Mouse (Mus musculus): ENCODE measurements around the gene Ptpn13. TPM values are rescaled to one million over a fixed set of nuclear protein-coding genes. Genes with fewer than 3 reads are reported as not detected.

The Ptpn13 gene
- polyA plus RNA-seq, 1 experiment from 2014 or later: 4.1 TPM

- H3K36me3 ChIP-seq (ENCODE audit: control insufficient read depth, insufficient read depth): no peaks in the 10 kb centered on the region
- no peak for ATAC-seq
- H3K9ac ChIP-seq (replicated peaks; ENCODE audit: low read depth, low read length): no peak overlapping the region
- H3K4me2 ChIP-seq (ENCODE audit: low read length): no peak overlapping the region
- WGBS: 66% methylated on average over 3 of the region's 3 CpGs
- H3K4me1 ChIP-seq (replicated peaks; ENCODE audit: control insufficient read depth, insufficient read depth, low read length): peaks cover 6% of the 10 kb centered on the region
- no peaks in the 10 kb centered on the region for H3K27me3 ChIP-seq (replicated peaks; ENCODE audit: control insufficient read depth, insufficient read depth, low read length)
- H3K9me3 ChIP-seq (ENCODE audit: control insufficient read depth, low read length): no peaks in the 10 kb centered on the region
- no peak overlapping the region for H3K27ac ChIP-seq (ENCODE audit: low read length)
- H3K4me3 ChIP-seq (replicated peaks; ENCODE audit: low read length): no peak overlapping the region
Observed at GRCm38 (mm10) chr5:103431479-103431878, 6.5 kb downstream of the Ptpn13 start.

GRCm38 (mm10) chr5:103436039-103436944, 11.3 kb downstream of the Ptpn13 start:
- no peak for ATAC-seq
- Histone ChIP-seq H3K4me1 (replicated peaks; ENCODE audit: control insufficient read depth, insufficient read depth, low read length) (peaks cover 6% of the 10 kb centered on the region; the same call in 1 of the 2 replicates), H3K9me3 (ENCODE audit: control insufficient read depth, low read length) (no peaks in the 10 kb centered on the region), H3K27me3 (replicated peaks; ENCODE audit: control insufficient read depth, insufficient read depth, low read length) (no peaks in the 10 kb centered on the region), H3K27ac (ENCODE audit: low read length) (no peak overlapping the region), H3K4me2 (ENCODE audit: low read length) (peak overlapping the region; percentile 36), H3K4me3 (replicated peaks; ENCODE audit: low read length) (peak overlapping the region; percentile 11; the same call in 1 of the 2 replicates), H3K36me3 (ENCODE audit: control insufficient read depth, insufficient read depth) (no peaks in the 10 kb centered on the region), H3K9ac (replicated peaks; ENCODE audit: low read depth, low read length) (peak overlapping the region; percentile 18; the same call in 1 of the 2 replicates)
- 14% methylated on average over 19 of the region's 19 CpGs for WGBS

- 64% methylated on average over 3 of the region's 3 CpGs for WGBS
- no peak overlapping the region for H3K27ac ChIP-seq (ENCODE audit: low read length)
- peaks cover 6% of the 10 kb centered on the region; the same call in 1 of the 2 replicates for H3K4me1 ChIP-seq (replicated peaks; ENCODE audit: control insufficient read depth, insufficient read depth, low read length)
- no peak for ATAC-seq
- no peak overlapping the region for H3K4me2 ChIP-seq (ENCODE audit: low read length)
- no peak overlapping the region for H3K9ac ChIP-seq (replicated peaks; ENCODE audit: low read depth, low read length)
- no peaks in the 10 kb centered on the region for H3K9me3 ChIP-seq (ENCODE audit: control insufficient read depth, low read length)
- H3K36me3 ChIP-seq (ENCODE audit: control insufficient read depth, insufficient read depth): no peaks in the 10 kb centered on the region
- no peak overlapping the region for H3K4me3 ChIP-seq (replicated peaks; ENCODE audit: low read length)
- no peaks in the 10 kb centered on the region for H3K27me3 ChIP-seq (replicated peaks; ENCODE audit: control insufficient read depth, insufficient read depth, low read length)
Observed at GRCm38 (mm10) chr5:103437714-103438113, 12.7 kb downstream of the Ptpn13 start.

GRCm38 (mm10) chr5:103439171-103439570, 14.2 kb downstream of the Ptpn13 start:
- 79% methylated on average over 11 of the region's 11 CpGs for WGBS
- Histone ChIP-seq H3K27me3 (replicated peaks; ENCODE audit: control insufficient read depth, insufficient read depth, low read length) (no peaks in the 10 kb centered on the region), H3K36me3 (ENCODE audit: control insufficient read depth, insufficient read depth) (no peaks in the 10 kb centered on the region), H3K27ac (ENCODE audit: low read length) (no peak overlapping the region), H3K4me2 (ENCODE audit: low read length) (no peak overlapping the region), H3K4me1 (replicated peaks; ENCODE audit: control insufficient read depth, insufficient read depth, low read length) (peaks cover 6% of the 10 kb centered on the region; the same call in 1 of the 2 replicates), H3K9ac (replicated peaks; ENCODE audit: low read depth, low read length) (no peak overlapping the region), H3K9me3 (ENCODE audit: control insufficient read depth, low read length) (no peaks in the 10 kb centered on the region), H3K4me3 (replicated peaks; ENCODE audit: low read length) (no peak overlapping the region)
- ATAC-seq: no peak

GRCm38 (mm10) chr5:103440418-103441276, 15.7 kb downstream of the Ptpn13 start:
- Histone ChIP-seq H3K4me2 (ENCODE audit: low read length) (no peak overlapping the region), H3K27ac (ENCODE audit: low read length) (no peak overlapping the region), H3K27me3 (replicated peaks; ENCODE audit: control insufficient read depth, insufficient read depth, low read length) (no peaks in the 10 kb centered on the region), H3K9ac (replicated peaks; ENCODE audit: low read depth, low read length) (no peak overlapping the region), H3K4me1 (replicated peaks; ENCODE audit: control insufficient read depth, insufficient read depth, low read length) (peaks cover 6% of the 10 kb centered on the region; the same call in 1 of the 2 replicates), H3K36me3 (ENCODE audit: control insufficient read depth, insufficient read depth) (no peaks in the 10 kb centered on the region), H3K9me3 (ENCODE audit: control insufficient read depth, low read length) (no peaks in the 10 kb centered on the region), H3K4me3 (replicated peaks; ENCODE audit: low read length) (no peak overlapping the region)
- WGBS: 91% methylated on average over 11 of the region's 11 CpGs
- ATAC-seq: no peak

GRCm38 (mm10) chr5:103441706-103442105, 16.7 kb downstream of the Ptpn13 start:
- H3K27ac ChIP-seq (ENCODE audit: low read length): no peak overlapping the region
- no peak for ATAC-seq
- no peaks in the 10 kb centered on the region for H3K9me3 ChIP-seq (ENCODE audit: control insufficient read depth, low read length)
- H3K27me3 ChIP-seq (replicated peaks; ENCODE audit: control insufficient read depth, insufficient read depth, low read length): no peaks in the 10 kb centered on the region
- 8% methylated on average over 4 of the region's 4 CpGs for WGBS
- no peak overlapping the region for H3K9ac ChIP-seq (replicated peaks; ENCODE audit: low read depth, low read length)
- no peak overlapping the region for H3K4me3 ChIP-seq (replicated peaks; ENCODE audit: low read length)
- H3K36me3 ChIP-seq (ENCODE audit: control insufficient read depth, insufficient read depth): no peaks in the 10 kb centered on the region
- no peak overlapping the region for H3K4me2 ChIP-seq (ENCODE audit: low read length)
- no peaks in the 10 kb centered on the region for H3K4me1 ChIP-seq (replicated peaks; ENCODE audit: control insufficient read depth, insufficient read depth, low read length)

GRCm38 (mm10) chr5:103442269-103442688, 17.3 kb downstream of the Ptpn13 start:
- Histone ChIP-seq H3K9ac (replicated peaks; ENCODE audit: low read depth, low read length) (no peak overlapping the region), H3K4me3 (replicated peaks; ENCODE audit: low read length) (no peak overlapping the region), H3K27ac (ENCODE audit: low read length) (no peak overlapping the region), H3K4me2 (ENCODE audit: low read length) (no peak overlapping the region), H3K9me3 (ENCODE audit: control insufficient read depth, low read length) (no peaks in the 10 kb centered on the region), H3K4me1 (replicated peaks; ENCODE audit: control insufficient read depth, insufficient read depth, low read length) (no peaks in the 10 kb centered on the region), H3K36me3 (ENCODE audit: control insufficient read depth, insufficient read depth) (no peaks in the 10 kb centered on the region), H3K27me3 (replicated peaks; ENCODE audit: control insufficient read depth, insufficient read depth, low read length) (no peaks in the 10 kb centered on the region)
- no peak for ATAC-seq
- 43% methylated on average over 4 of the region's 4 CpGs for WGBS

GRCm38 (mm10) chr5:103442921-103443320, 17.9 kb downstream of the Ptpn13 start:
- H3K27me3 ChIP-seq (replicated peaks; ENCODE audit: control insufficient read depth, insufficient read depth, low read length): no peaks in the 10 kb centered on the region
- H3K4me2 ChIP-seq (ENCODE audit: low read length): no peak overlapping the region
- H3K9ac ChIP-seq (replicated peaks; ENCODE audit: low read depth, low read length): no peak overlapping the region
- no peaks in the 10 kb centered on the region for H3K9me3 ChIP-seq (ENCODE audit: control insufficient read depth, low read length)
- H3K27ac ChIP-seq (ENCODE audit: low read length): no peak overlapping the region
- no peak overlapping the region for H3K4me3 ChIP-seq (replicated peaks; ENCODE audit: low read length)
- H3K4me1 ChIP-seq (replicated peaks; ENCODE audit: control insufficient read depth, insufficient read depth, low read length): peaks cover 3% of the 10 kb centered on the region
- ATAC-seq: no peak
- 75% methylated on average over 7 of the region's 7 CpGs for WGBS
- no peaks in the 10 kb centered on the region for H3K36me3 ChIP-seq (ENCODE audit: control insufficient read depth, insufficient read depth)

- no peaks in the 10 kb centered on the region for H3K36me3 ChIP-seq (ENCODE audit: control insufficient read depth, insufficient read depth)
Observed at GRCm38 (mm10) chr5:103445383-103445782, 20.4 kb downstream of the Ptpn13 start.

More at GRCm38 (mm10) chr5:103445383-103445782, 20.4 kb downstream of the Ptpn13 start:
- Histone ChIP-seq H3K4me3 (replicated peaks; ENCODE audit: low read length) (no peak overlapping the region), H3K27ac (ENCODE audit: low read length) (no peak overlapping the region), H3K4me1 (replicated peaks; ENCODE audit: control insufficient read depth, insufficient read depth, low read length) (peaks cover 10% of the 10 kb centered on the region), H3K4me2 (ENCODE audit: low read length) (no peak overlapping the region), H3K27me3 (replicated peaks; ENCODE audit: control insufficient read depth, insufficient read depth, low read length) (no peaks in the 10 kb centered on the region), H3K9ac (replicated peaks; ENCODE audit: low read depth, low read length) (no peak overlapping the region), H3K9me3 (ENCODE audit: control insufficient read depth, low read length) (no peaks in the 10 kb centered on the region)
- WGBS: 84% methylated on average over 7 of the region's 7 CpGs
- ATAC-seq: no peak

All from forebrain, embryonic 16.5 days (tissue).